In genomic region chr3:88531348-88532298, GRCm38 (mm10) we compare ENCODE assay signal across 8 mouse cellular contexts. TPM values are rescaled to one million over a fixed set of nuclear protein-coding genes. Genes with fewer than 3 reads are reported as not detected.
DNase-seq lines count a peak whose midpoint lies in the region; ATAC-seq and TF ChIP-seq lines count a peak whose summit lies in the region.

No protein-coding gene starts in this region.

- peak; percentile 83 for ATAC-seq in CD4-positive, CD25-positive, alpha-beta regulatory T cell, adult 4 months
- ATAC-seq in forebrain, embryonic 11.5 days (replicated peaks; ENCODE audit: low FRiP score): peak; percentile 89
- ATAC-seq in heart, embryonic 16.5 days (replicated peaks; ENCODE audit: extremely low read depth, insufficient read depth, low FRiP score): peak; percentile 77
- peak; percentile 63 for ATAC-seq in liver, embryonic 16.5 days (ENCODE audit: low read depth)
- ATAC-seq in neural tube, embryonic 13.5 days (ENCODE audit: low read depth): peak; percentile 83

- H3K4me2 ChIP-seq in forebrain, embryonic 11.5 days (ENCODE audit: low read depth, low read length, severe bottlenecking): peak overlapping the region; percentile 91
- H3K4me2 ChIP-seq in heart, embryonic 16.5 days (ENCODE audit: low read depth, low read length): peak overlapping the region; percentile 81
- peak overlapping the region; percentile 97 for H3K4me2 ChIP-seq in liver, embryonic 16.5 days (ENCODE audit: low read depth, low read length)
- H3K4me2 ChIP-seq in neural tube, embryonic 13.5 days: peak overlapping the region; percentile 99

- peak overlapping the region; percentile 58 for H3K27ac ChIP-seq in brown adipose tissue, adult 24 weeks (replicated peaks; ENCODE audit: low read depth, low read length)
- H3K27ac ChIP-seq in forebrain, embryonic 11.5 days (ENCODE audit: low read depth, low read length): peak overlapping the region; percentile 99
- H3K27ac ChIP-seq in heart, embryonic 16.5 days (ENCODE audit: low read length): peak overlapping the region; percentile 95
- peak overlapping the region; percentile 48 for H3K27ac ChIP-seq in liver, embryonic 16.5 days (ENCODE audit: low read length)
- H3K27ac ChIP-seq in neural tube, embryonic 13.5 days (replicated peaks): peak overlapping the region; percentile 99
- peak overlapping the region; percentile 70 for H3K27ac ChIP-seq in testis, adult 2 months (ENCODE audit: control insufficient read depth, insufficient read depth, low read depth, low read length)

- DNase-seq in forebrain, embryonic 11.5 days (ENCODE audit: low spot score): peak; percentile 97
- peak; percentile 86 to 93 for DNase-seq in kidney, postnatal 36 days

- TF ChIP-seq POLR2A in testis, adult 2 months (IDR thresholded peaks at IDR 0.05; ENCODE audit: control insufficient read depth, low read depth, low read length): no peak; the same call in 1 of the 2 replicates

- H3K9me3 ChIP-seq in forebrain, embryonic 11.5 days (ENCODE audit: control insufficient read depth, low read length): no peaks in the 10 kb centered on the region
- H3K9me3 ChIP-seq in heart, embryonic 16.5 days (replicated peaks; ENCODE audit: control insufficient read depth, low read length): no peaks in the 10 kb centered on the region
- H3K9me3 ChIP-seq in liver, embryonic 16.5 days (replicated peaks; ENCODE audit: control insufficient read depth, low read length): no peaks in the 10 kb centered on the region
- H3K9me3 ChIP-seq in neural tube, embryonic 13.5 days: no peaks in the 10 kb centered on the region

- WGBS in forebrain, embryonic 11.5 days: 1% methylated on average over 62 of the region's 63 CpGs
- under 1% methylated on average over 57 of the region's 63 CpGs for WGBS in heart, embryonic 16.5 days
- WGBS in liver, embryonic 16.5 days (ENCODE audit: insufficient replicate concordance): under 1% methylated on average over 62 of the region's 63 CpGs
- WGBS in neural tube, embryonic 13.5 days: under 1% methylated on average over 53 of the region's 63 CpGs

- H3K4me1 ChIP-seq in brown adipose tissue, adult 24 weeks (ENCODE audit: control insufficient read depth, insufficient read depth, insufficient read length, low read length): peaks cover 2% of the 10 kb centered on the region; the same call in 1 of the 2 replicates
- H3K4me1 ChIP-seq in forebrain, embryonic 11.5 days (replicated peaks; ENCODE audit: control insufficient read depth, insufficient read depth, low read length): peaks cover 37% of the 10 kb centered on the region
- H3K4me1 ChIP-seq in heart, embryonic 16.5 days (ENCODE audit: control insufficient read depth, insufficient read depth, low read length): peaks cover 62% of the 10 kb centered on the region
- peaks cover 36% of the 10 kb centered on the region for H3K4me1 ChIP-seq in liver, embryonic 16.5 days (ENCODE audit: control insufficient read depth, low read depth, low read length)
- H3K4me1 ChIP-seq in neural tube, embryonic 13.5 days (replicated peaks): peaks cover 70% of the 10 kb centered on the region
- H3K4me1 ChIP-seq in testis, adult 2 months (ENCODE audit: control insufficient read depth, insufficient read depth, low read length): peaks cover 24% of the 10 kb centered on the region

- H3K9ac ChIP-seq in forebrain, embryonic 11.5 days (ENCODE audit: low read length): peak overlapping the region; percentile 100
- peak overlapping the region; percentile 91 for H3K9ac ChIP-seq in heart, embryonic 16.5 days (ENCODE audit: low read length)
- H3K9ac ChIP-seq in liver, embryonic 16.5 days (ENCODE audit: low read depth, low read length): peak overlapping the region; percentile 74
- H3K9ac ChIP-seq in neural tube, embryonic 13.5 days: peak overlapping the region; percentile 100

- no peak for TF ChIP-seq CTCF in testis, adult 2 months (IDR thresholded peaks at IDR 0.05; ENCODE audit: control insufficient read depth, insufficient read depth, insufficient replicate concordance, low read depth, low read length)

- H3K36me3 ChIP-seq in forebrain, embryonic 11.5 days (ENCODE audit: control insufficient read depth, insufficient read depth, low read length): peaks cover 5% of the 10 kb centered on the region; the same call in 1 of the 2 replicates
- H3K36me3 ChIP-seq in heart, embryonic 16.5 days (ENCODE audit: control insufficient read depth, insufficient read depth): no peaks in the 10 kb centered on the region; the same call in 1 of the 2 replicates
- H3K36me3 ChIP-seq in liver, embryonic 16.5 days (ENCODE audit: control insufficient read depth, insufficient read depth): no peaks in the 10 kb centered on the region
- peaks cover 18% of the 10 kb centered on the region for H3K36me3 ChIP-seq in neural tube, embryonic 13.5 days
- H3K36me3 ChIP-seq in testis, adult 2 months (ENCODE audit: control insufficient read depth, insufficient read depth, low read length): no peaks in the 10 kb centered on the region

- H3K4me3 ChIP-seq in brown adipose tissue, adult 24 weeks (ENCODE audit: insufficient read depth, low read depth, low read length): peak overlapping the region; percentile 91
- peak overlapping the region; percentile 96 for H3K4me3 ChIP-seq in forebrain, embryonic 11.5 days (ENCODE audit: low read depth, low read length)
- H3K4me3 ChIP-seq in heart, embryonic 16.5 days (ENCODE audit: low read length): peak overlapping the region; percentile 86
- peak overlapping the region; percentile 74 for H3K4me3 ChIP-seq in liver, embryonic 16.5 days (ENCODE audit: low read depth, low read length)
- H3K4me3 ChIP-seq in neural tube, embryonic 13.5 days: peak overlapping the region; percentile 63
- H3K4me3 ChIP-seq in testis, adult 2 months (ENCODE audit: control insufficient read depth, low read depth, low read length): peak overlapping the region; percentile 94

- H3K27me3 ChIP-seq in forebrain, embryonic 11.5 days (ENCODE audit: control insufficient read depth, insufficient read depth, low read length): no peaks in the 10 kb centered on the region
- no peaks in the 10 kb centered on the region for H3K27me3 ChIP-seq in heart, embryonic 16.5 days (ENCODE audit: control insufficient read depth, insufficient read depth, low read length)
- peaks cover 9% of the 10 kb centered on the region for H3K27me3 ChIP-seq in liver, embryonic 16.5 days (ENCODE audit: control insufficient read depth, insufficient read depth, low read depth, low read length)
- no peaks in the 10 kb centered on the region for H3K27me3 ChIP-seq in neural tube, embryonic 13.5 days
- H3K27me3 ChIP-seq in testis, adult 2 months (ENCODE audit: control insufficient read depth, insufficient read depth, low read length): no peaks in the 10 kb centered on the region; the same call in 1 of the 2 replicates

RNA-seq across cellular contexts. Expression of gene Mex3a, which starts 0.6 kb away (rescaled TPM):
- polyA plus RNA-seq in CD4-positive, CD25-positive, alpha-beta regulatory T cell, adult 4 months (2017; shearing (Covaris generic)): 1 to 10 TPM in 1 of 2 experiments, under 1 TPM in 1; 0.60 to 1.5 TPM
- polyA plus RNA-seq in brown adipose tissue, adult 24 weeks (2012; ENCODE audit: insufficient read depth, insufficient read length, missing spikeins): 0.16 and 0.21 TPM in 2 replicates
- 44.4 and 46.2 TPM in 2 replicates for polyA plus RNA-seq in forebrain, embryonic 11.5 days (2014; fragmentation: Nextera tagmentation; extraction: Ambion mirVana)
- 5.3 and 5.7 TPM in 2 replicates for polyA plus RNA-seq in heart, embryonic 16.5 days (2015; fragmentation: Nextera tagmentation; extraction: Ambion mirVana)
- polyA plus RNA-seq in liver, embryonic 16.5 days (2015; fragmentation: Nextera tagmentation; extraction: Ambion mirVana): 0.44 and 0.53 TPM in 2 replicates
- polyA plus RNA-seq in neural tube, embryonic 13.5 days (2015; fragmentation: Nextera tagmentation; extraction: Ambion mirVana): 32.5 and 33.7 TPM in 2 replicates
- polyA plus RNA-seq in testis, adult 2 months (2012; rRNA removed): 1.4 and 1.5 TPM in 2 replicates

RNA-seq across cellular contexts. Expression of gene Rab25, which starts 16.5 kb away (rescaled TPM):
- not detected for polyA plus RNA-seq in CD4-positive, CD25-positive, alpha-beta regulatory T cell, adult 4 months (2017; shearing (Covaris generic))
- not detected in 2 replicates for polyA plus RNA-seq in brown adipose tissue, adult 24 weeks (2012; ENCODE audit: insufficient read depth, insufficient read length, missing spikeins)
- polyA plus RNA-seq in forebrain, embryonic 11.5 days (2014; fragmentation: Nextera tagmentation; extraction: Ambion mirVana): 0.43 and 1.1 TPM in 2 replicates
- 2.2 and 5.2 TPM in 2 replicates for polyA plus RNA-seq in heart, embryonic 16.5 days (2015; fragmentation: Nextera tagmentation; extraction: Ambion mirVana)
- 0.32 and 1.1 TPM in 2 replicates for polyA plus RNA-seq in liver, embryonic 16.5 days (2015; fragmentation: Nextera tagmentation; extraction: Ambion mirVana)
- not detected in 2 replicates for polyA plus RNA-seq in neural tube, embryonic 13.5 days (2015; fragmentation: Nextera tagmentation; extraction: Ambion mirVana)
- polyA plus RNA-seq in testis, adult 2 months (2012; rRNA removed): 0.10 and 1.9 TPM in 2 replicates

RNA-seq across cellular contexts. Expression of gene Lamtor2, which starts 21.3 kb away (rescaled TPM):
- 100 to 1,000 TPM; 197 to 234 TPM for polyA plus RNA-seq in CD4-positive, CD25-positive, alpha-beta regulatory T cell, adult 4 months (2017; shearing (Covaris generic))
- 209 and 224 TPM in 2 replicates for polyA plus RNA-seq in brown adipose tissue, adult 24 weeks (2012; ENCODE audit: insufficient read depth, insufficient read length, missing spikeins)
- 89.3 and 96.0 TPM in 2 replicates for polyA plus RNA-seq in forebrain, embryonic 11.5 days (2014; fragmentation: Nextera tagmentation; extraction: Ambion mirVana)
- 136 and 139 TPM in 2 replicates for polyA plus RNA-seq in heart, embryonic 16.5 days (2015; fragmentation: Nextera tagmentation; extraction: Ambion mirVana)
- 98.6 and 107 TPM in 2 replicates for polyA plus RNA-seq in liver, embryonic 16.5 days (2015; fragmentation: Nextera tagmentation; extraction: Ambion mirVana)
- 161 and 170 TPM in 2 replicates for polyA plus RNA-seq in neural tube, embryonic 13.5 days (2015; fragmentation: Nextera tagmentation; extraction: Ambion mirVana)
- polyA plus RNA-seq in testis, adult 2 months (2012; rRNA removed): 46.9 and 53.9 TPM in 2 replicates

RNA-seq across cellular contexts. Expression of gene Lmna, which starts 21.9 kb away (rescaled TPM):
- polyA plus RNA-seq in CD4-positive, CD25-positive, alpha-beta regulatory T cell, adult 4 months (2017; shearing (Covaris generic)): 1 to 10 TPM; 5.0 to 5.1 TPM
- 33.8 and 35.7 TPM in 2 replicates for polyA plus RNA-seq in brown adipose tissue, adult 24 weeks (2012; ENCODE audit: insufficient read depth, insufficient read length, missing spikeins)
- polyA plus RNA-seq in forebrain, embryonic 11.5 days (2014; fragmentation: Nextera tagmentation; extraction: Ambion mirVana): 19.4 and 20.4 TPM in 2 replicates
- 127 and 129 TPM in 2 replicates for polyA plus RNA-seq in heart, embryonic 16.5 days (2015; fragmentation: Nextera tagmentation; extraction: Ambion mirVana)
- 123 and 131 TPM in 2 replicates for polyA plus RNA-seq in liver, embryonic 16.5 days (2015; fragmentation: Nextera tagmentation; extraction: Ambion mirVana)
- polyA plus RNA-seq in neural tube, embryonic 13.5 days (2015; fragmentation: Nextera tagmentation; extraction: Ambion mirVana): 41.9 and 45.3 TPM in 2 replicates
- polyA plus RNA-seq in testis, adult 2 months (2012; rRNA removed): 14.4 and 16.7 TPM in 2 replicates

RNA-seq across cellular contexts. Expression of gene Ubqln4, which starts 21.9 kb away (rescaled TPM):
- 10 to 100 TPM; 11.9 to 12.0 TPM for polyA plus RNA-seq in CD4-positive, CD25-positive, alpha-beta regulatory T cell, adult 4 months (2017; shearing (Covaris generic))
- polyA plus RNA-seq in brown adipose tissue, adult 24 weeks (2012; ENCODE audit: insufficient read depth, insufficient read length, missing spikeins): 36.6 and 42.2 TPM in 2 replicates
- 89.2 and 95.0 TPM in 2 replicates for polyA plus RNA-seq in forebrain, embryonic 11.5 days (2014; fragmentation: Nextera tagmentation; extraction: Ambion mirVana)
- polyA plus RNA-seq in heart, embryonic 16.5 days (2015; fragmentation: Nextera tagmentation; extraction: Ambion mirVana): 28.8 and 32.0 TPM in 2 replicates
- 14.8 and 16.4 TPM in 2 replicates for polyA plus RNA-seq in liver, embryonic 16.5 days (2015; fragmentation: Nextera tagmentation; extraction: Ambion mirVana)
- 38.4 and 40.6 TPM in 2 replicates for polyA plus RNA-seq in neural tube, embryonic 13.5 days (2015; fragmentation: Nextera tagmentation; extraction: Ambion mirVana)
- polyA plus RNA-seq in testis, adult 2 months (2012; rRNA removed): 51.4 and 55.3 TPM in 2 replicates

Comparison
In these comparisons a context has a peak if more than half of its experiments do, and no peak if none do; other contexts are left out.
1. Peak in every context shown above with its lines: DNase-seq, ATAC-seq, H3K4me3 ChIP-seq and H3K27ac ChIP-seq.
2. H3K27ac ChIP-seq: peak in every context shown above with its lines; median percentile 99 in forebrain, embryonic 11.5 days; 99 in neural tube, embryonic 13.5 days; 95 in heart, embryonic 16.5 days; 70 in testis, adult 2 months; 58 in brown adipose tissue, adult 24 weeks; 48 in liver, embryonic 16.5 days.